Mouse (Mus musculus) B cell, adult 2 months (primary cell): ENCODE data around the gene Nudt9.
"Not testable (repeated sequence)": the region's sequence is repeated elsewhere in the genome, so short reads cannot be mapped to it uniquely, and the experiment has no call there.

ENCODE experiments used
- DNase-seq, 2 experiments: peaks; one replicate each; pipeline ENCODE4 v3.0.0; 2022

The Nudt9 gene

GRCm38 (mm10) chr5:104046256-104047199 lies at the start of gene Nudt9:
Nudt9 (plus strand) TSS chr5:104046306.
- peak; percentile 95 for DNase-seq

- DNase-seq: no peak
These were observed 47.4 kb upstream of the Nudt9 start for GRCm38 (mm10) chr5:103998739-103999138.

- peak; percentile 86 to 87 for DNase-seq
These were observed 46.4 kb upstream of the Nudt9 start for GRCm38 (mm10) chr5:103999738-104000137.

GRCm38 (mm10) chr5:104002549-104003255 lies 43.4 kb upstream of the Nudt9 start:
- no peak for DNase-seq

- DNase-seq: no peak
These were observed 42.7 kb upstream of the Nudt9 start for GRCm38 (mm10) chr5:104003256-104003931.

- DNase-seq: no peak
These were observed 42.2 kb upstream of the Nudt9 start for GRCm38 (mm10) chr5:104003955-104004354.

GRCm38 (mm10) chr5:104006811-104007210 lies 39.3 kb upstream of the Nudt9 start:
- DNase-seq: no peak

GRCm38 (mm10) chr5:104007801-104008200 lies 38.3 kb upstream of the Nudt9 start:
- DNase-seq: no peak

- no peak for DNase-seq
These were observed 36.7 kb upstream of the Nudt9 start for GRCm38 (mm10) chr5:104009421-104009820.

GRCm38 (mm10) chr5:104010261-104010660 lies 35.8 kb upstream of the Nudt9 start:
- DNase-seq: no peak

GRCm38 (mm10) chr5:104011419-104011818 lies 34.7 kb upstream of the Nudt9 start:
- no peak for DNase-seq

GRCm38 (mm10) chr5:104021597-104022378 lies 24.3 kb upstream of the Nudt9 start, which contains the start of gene Hsd17b11:
Hsd17b11 (minus strand) TSS chr5:104021919.
- peak; percentile 61 to 63 for DNase-seq

GRCm38 (mm10) chr5:104022558-104022957 lies 23.5 kb upstream of the Nudt9 start:
- DNase-seq: peak in 1 of 2 experiments; percentile 5

GRCm38 (mm10) chr5:104023289-104024020 lies 22.7 kb upstream of the Nudt9 start:
- no peak for DNase-seq

GRCm38 (mm10) chr5:104024193-104024592 lies 21.9 kb upstream of the Nudt9 start:
- not testable (repeated sequence) for DNase-seq

GRCm38 (mm10) chr5:104024762-104025161 lies 21.3 kb upstream of the Nudt9 start:
- DNase-seq: no peak

- no peak for DNase-seq
These were observed 20.8 kb upstream of the Nudt9 start for GRCm38 (mm10) chr5:104025245-104025854.

GRCm38 (mm10) chr5:104032434-104033097 lies 13.5 kb upstream of the Nudt9 start:
- DNase-seq: no peak

- no peak for DNase-seq
These were observed 11.0 kb upstream of the Nudt9 start for GRCm38 (mm10) chr5:104035066-104035465.

GRCm38 (mm10) chr5:104035824-104036223 lies 10.3 kb upstream of the Nudt9 start:
- DNase-seq: no peak

- DNase-seq: no peak
These were observed 9.4 kb upstream of the Nudt9 start for GRCm38 (mm10) chr5:104036686-104037085.
